Mouse (Mus musculus) induced T-regulatory cell, adult 2 months (primary cell): ENCODE data around the gene Ybx3.

Source experiments
- DNase-seq: peaks from one replicate; pipeline ENCODE4 v3.0.0-alpha.2; 2012; ENCODE audit warnings: low read depth

The Ybx3 gene

DNA sequence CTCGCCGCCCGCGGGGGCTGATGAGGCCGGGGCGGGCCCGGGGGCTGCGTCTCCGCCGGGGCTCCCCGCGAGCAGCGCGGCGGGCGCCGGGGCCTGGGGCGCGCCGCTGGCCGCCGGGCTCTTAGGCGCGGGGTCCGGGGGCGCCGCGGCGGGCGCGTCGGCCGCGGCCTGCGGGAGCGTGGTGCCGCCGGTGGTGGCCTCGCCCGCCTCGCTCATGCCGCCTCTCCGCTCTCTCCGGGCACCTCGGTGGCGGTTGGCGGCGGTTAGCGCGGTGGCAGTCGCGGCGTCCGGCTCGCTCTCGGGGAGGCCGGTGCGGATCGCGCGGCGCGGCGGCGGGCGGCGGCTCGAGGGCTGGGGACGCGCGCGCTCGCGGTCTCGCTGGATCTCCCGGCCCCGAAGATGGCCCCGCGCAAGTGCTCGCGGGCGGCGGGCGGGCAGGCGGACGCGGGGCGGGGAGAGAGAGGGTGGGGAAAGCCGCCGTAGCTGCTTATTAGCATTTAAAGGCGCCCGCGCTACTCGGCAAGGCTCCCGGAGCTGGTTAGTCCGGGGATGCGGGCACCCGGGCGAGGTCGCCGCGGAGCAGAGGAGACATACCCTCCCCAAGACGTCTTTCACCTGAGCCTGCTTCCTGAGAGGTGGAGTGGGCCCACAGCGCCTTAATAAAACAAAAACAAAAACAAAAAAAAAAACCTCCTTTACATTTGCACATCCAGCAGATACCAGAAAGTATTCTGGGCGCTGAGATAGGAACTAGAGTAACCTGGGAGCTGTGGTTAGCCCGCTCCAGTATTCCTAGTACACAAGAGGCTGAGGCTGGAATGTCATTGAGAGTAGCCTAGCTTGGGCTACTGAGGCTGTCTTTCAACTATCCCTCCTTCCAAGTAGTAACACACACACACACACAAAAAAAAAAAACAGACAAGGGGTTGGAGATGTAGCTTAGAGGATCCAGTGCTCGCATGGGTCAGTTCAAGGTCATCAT, at the start of gene Ybx3:
Gene Ybx3 (minus strand): TSS at position 437 of the 982 bp plus-strand sequence.
- DNase-seq, result peak; percentile 79

- DNase-seq, result no peak
These were observed 48.4 kb upstream of the Ybx3 start for GRCm38 (mm10) chr6:131436626-131437025.

- DNase-seq, result no peak
These were observed 45.8 kb upstream of the Ybx3 start for GRCm38 (mm10) chr6:131434088-131434487.

GRCm38 (mm10) chr6:131433153-131434048, 45.1 kb upstream of the Ybx3 start:
- no peak for DNase-seq

- peak; percentile 57 for DNase-seq
These were observed 33.3 kb upstream of the Ybx3 start for GRCm38 (mm10) chr6:131421572-131421971.

DNA sequence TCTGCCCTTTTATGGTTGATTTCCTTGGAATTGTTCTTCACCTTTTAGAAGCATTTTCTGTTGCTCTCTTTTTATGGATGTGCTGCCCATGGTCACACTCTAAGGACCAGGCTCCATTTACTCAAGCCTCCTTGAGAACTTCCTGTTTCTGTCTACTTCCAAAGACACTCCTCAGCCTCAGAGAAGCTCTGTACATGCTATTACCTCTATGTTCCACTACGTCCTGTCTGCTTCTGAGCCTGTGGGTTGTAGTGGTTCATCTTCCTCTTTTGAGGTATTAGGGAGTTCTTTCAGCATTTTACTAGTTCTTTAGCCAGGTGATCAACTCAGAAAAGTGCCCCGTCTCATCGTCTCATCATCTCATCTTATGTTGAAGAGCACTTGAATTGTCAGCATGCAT, 31.3 kb upstream of the Ybx3 start:
- DNase-seq, result no peak

GRCm38 (mm10) chr6:131418770-131419169, 30.5 kb upstream of the Ybx3 start:
- peak; percentile 45 for DNase-seq

DNA sequence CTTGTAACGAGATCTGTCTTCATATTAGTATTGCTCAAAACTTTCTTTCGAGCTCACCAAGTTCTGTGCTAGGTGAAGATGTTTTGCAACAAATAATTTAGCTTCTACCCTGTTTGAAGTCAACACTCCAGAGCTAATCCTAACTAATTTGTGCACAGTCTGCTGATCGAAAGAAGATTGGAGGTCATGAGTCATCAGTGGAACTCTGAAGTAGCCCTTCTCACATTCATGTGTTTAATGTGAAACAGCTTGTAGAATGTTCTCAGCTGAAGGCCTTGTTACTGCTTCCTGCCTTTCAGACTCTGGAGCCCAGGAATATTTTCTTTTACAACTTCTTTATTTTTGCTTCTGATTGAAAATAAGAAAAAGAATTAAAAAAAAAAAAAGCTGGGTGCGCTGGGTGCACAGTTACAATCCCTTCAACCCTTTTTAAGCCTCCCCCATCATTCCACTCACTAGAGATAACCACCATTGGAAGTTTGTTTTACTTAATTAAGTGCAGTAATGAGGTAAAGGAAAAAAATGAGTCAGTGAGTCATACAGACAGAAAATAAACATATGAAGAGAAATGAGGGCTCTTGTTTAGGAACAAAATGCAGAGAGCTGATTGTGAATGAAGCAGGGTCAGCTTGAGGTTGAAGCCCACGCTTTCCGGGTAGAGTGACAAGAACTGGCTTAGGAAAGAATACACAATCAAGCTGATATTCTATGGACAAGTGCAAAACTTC, 23.0 kb upstream of the Ybx3 start:
- no peak for DNase-seq

DNA sequence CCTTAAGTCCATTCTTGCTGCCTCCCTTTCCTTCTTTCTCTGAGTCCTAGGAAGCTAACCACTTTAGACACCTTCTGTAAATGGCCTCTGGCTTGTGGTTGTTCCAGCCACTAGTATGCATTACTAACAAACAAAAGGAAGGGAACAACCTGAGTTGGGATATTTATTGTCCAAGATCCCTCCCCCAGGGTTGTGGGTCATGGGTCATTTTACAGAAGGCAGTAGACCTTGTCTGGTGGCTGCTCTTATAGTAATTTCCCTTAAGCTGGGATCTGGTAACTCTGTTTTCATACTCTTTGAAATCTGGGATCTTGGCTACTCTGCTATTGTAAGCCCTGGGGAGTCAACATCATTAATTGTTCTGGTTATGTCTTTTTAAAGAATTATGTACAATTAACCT, 18.7 kb upstream of the Ybx3 start:
- DNase-seq, result no peak

GRCm38 (mm10) chr6:131405896-131406295, 17.6 kb upstream of the Ybx3 start:
- DNase-seq, result no peak

DNA sequence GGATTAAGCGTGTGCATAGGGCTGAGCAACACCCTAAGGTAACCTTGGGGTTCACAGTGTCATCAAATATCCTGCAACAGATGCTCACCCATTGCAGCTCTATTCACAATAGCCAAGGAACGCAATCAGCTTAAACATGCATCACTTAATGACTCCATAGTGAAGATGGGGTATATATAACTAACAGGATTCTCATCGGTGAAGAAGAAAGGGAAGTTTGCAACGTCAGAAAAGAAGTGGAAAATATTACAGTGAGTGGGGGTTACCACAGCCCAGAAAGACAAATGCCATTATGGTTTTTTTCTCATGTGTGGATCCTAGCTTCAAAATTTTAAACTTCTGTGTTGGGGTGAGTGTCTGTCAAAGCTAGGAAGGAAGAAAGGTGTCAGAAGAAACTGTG, 16.9 kb upstream of the Ybx3 start:
- no peak for DNase-seq

DNA sequence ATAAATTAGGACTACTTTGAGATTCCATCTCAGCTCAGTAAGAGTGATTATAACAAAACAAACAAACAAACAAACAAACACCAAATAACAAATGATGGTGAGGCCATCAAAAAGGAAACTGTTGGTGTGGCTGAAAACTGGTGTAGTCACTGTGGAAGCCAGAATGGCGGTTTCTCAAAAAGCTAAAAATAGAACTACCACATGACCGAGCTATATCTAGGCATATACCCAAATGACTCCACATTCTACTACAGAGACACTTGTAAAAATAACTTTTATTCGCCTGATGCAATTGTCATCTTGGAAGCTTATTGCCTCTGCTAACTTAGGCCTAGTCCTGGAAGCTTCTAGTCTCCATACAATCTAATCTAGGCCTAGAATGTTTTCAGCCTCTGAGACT, 16.0 kb upstream of the Ybx3 start:
- peak; percentile 16 for DNase-seq

GRCm38 (mm10) chr6:131403036-131403435, 14.8 kb upstream of the Ybx3 start:
- DNase-seq, result no peak

DNA sequence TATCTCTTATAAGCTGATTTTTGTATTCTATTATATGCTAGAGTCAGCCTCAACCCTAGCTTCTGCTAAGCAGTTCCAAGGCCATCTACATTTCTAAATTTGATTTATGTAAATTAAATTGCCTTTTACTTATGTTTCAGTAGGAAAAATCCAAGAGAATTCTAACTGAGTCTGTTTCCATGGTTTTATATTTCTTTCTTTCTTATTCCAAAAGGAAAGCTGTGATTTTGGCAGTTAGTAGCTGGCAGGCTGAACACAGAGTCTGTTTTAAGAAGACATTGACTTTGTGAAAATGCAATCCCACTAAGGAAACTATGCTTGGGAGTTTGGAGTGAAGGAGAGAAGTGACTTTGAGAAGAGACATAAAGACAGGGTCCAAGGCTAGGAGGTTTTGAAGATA, 14.3 kb upstream of the Ybx3 start:
- no peak for DNase-seq

GRCm38 (mm10) chr6:131401259-131401658, 13.0 kb upstream of the Ybx3 start:
- no peak for DNase-seq

GRCm38 (mm10) chr6:131396650-131397049, 8.4 kb upstream of the Ybx3 start:
- DNase-seq, result no peak

DNA sequence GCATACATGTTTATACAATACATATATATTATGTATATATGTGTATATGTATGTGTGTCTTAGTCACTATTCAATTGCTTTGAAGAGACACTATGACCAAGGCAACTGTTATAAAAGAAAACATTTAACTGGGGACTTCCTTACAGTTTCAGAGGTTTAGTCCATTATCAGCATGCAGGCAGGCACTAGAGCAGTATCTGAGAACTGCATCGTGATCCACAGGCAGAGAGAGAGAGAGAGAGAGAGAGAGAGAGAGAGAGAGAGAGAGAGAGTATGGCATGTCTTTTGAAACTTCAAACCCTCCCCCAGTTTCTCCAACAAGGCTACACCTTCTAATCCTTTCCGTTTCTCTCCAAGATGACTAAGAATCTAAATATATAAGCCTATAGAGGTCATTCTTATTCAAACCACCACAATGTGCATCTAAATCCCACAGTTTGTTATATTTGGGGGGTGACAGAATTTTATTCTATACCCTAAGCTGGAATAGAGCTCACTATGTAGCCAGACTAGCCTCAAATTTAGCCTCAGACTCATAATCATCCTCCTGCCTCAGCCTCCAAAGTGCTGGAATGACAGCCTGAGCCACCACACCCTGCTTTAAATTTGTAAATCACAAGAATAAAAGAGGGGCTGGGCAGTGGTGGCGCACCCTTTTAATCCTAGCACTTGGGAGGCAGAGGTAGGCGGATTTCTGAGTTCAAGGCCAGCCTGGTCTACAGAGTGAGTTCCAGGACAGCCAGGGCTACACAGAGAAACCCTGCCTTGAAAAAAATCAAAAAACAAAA, 5.8 kb upstream of the Ybx3 start:
- DNase-seq, result no peak

DNA sequence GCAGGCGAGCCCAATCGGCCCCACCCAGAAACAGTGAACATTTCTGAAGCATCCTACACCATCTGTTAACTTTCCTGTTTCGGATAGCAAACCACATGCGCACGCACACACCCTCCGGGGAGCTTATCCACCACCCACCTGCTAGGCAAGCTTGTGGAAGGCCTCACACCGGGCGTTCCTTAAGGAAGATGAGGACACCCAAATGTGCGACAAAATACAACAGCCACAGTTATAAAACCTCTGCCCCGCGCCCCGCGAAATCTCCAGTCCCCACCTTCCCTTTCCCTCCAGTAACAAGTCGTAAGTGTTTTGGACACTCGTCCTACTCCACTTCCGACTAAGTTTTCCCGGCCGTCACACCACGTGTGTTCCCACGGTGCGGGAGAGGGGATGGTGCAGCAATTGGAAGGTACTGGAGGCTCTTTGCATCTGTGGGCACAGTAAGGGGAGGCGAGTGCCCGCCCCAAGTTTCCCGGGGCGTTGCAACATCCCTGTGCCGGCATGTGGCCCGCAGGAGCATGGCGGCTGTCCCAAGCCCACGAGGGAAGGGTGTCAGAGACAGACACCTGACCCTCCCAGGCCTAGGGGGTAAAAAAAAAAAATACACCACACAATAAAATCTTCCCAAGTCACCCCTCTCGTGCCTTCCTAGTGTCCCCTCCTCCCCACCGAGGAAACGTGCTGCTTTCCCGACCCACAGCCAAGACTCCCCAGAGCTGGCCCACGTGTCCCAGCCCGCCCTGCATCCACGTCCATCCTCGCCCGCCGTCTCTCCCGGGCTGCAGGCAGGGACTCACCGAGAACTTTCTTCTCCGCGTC, 846 bp downstream of the Ybx3 start:
- peak; percentile 73 for DNase-seq

- DNase-seq, result peak; percentile 35
These were observed 1.8 kb downstream of the Ybx3 start for GRCm38 (mm10) chr6:131386416-131387019.

GRCm38 (mm10) chr6:131385469-131385868, 2.8 kb downstream of the Ybx3 start:
- no peak for DNase-seq
